Mouse (Mus musculus): Measurements from ENCODE around the gene Hrh3. TPM values are rescaled to one million over a fixed set of nuclear protein-coding genes. Genes with fewer than 3 reads are reported as not detected.
A peak's percentile ranks its signal among the peaks of the same experiment; 100 is the strongest.

Hrh3 gene
- polyA plus RNA-seq (2017; shearing (Covaris generic)): not detected

DNA sequence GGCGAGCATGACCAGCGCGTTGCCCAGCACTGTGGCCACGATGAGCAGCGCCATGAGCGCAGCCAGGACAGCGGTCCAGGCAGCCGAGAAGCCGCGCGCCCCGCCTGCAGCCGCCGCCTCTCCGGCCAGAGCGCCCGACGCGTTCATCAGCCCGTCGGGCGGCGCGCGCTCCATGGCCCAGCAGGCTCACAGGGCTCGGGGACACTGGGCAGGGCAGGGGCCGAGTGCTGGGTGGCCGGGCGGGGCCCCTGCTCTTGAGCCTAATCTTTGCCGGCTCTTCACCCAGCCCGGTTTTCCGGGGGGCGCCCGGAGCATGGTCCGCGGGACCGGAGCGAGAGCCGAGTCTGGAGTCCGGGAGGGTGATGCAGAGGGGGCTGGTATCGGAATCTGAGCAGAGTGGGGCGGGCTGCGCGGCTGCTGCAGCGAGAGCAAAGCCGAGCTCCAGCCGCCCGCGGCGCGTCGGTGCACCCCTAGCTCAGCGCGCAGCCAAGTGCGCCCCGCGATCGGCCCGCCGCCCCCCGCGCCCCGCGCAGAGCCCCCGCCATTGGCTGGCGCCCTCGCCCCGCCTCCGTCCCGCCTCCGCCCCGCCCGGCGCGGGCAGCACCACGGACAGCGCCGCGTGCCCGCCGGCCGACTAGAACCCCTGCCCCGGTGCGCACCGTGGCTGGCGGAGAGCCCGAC lies at the start of gene Hrh3:
Gene Hrh3, minus strand, starts transcription at position 511 of the 681 bp plus-strand sequence.
- no peak for ATAC-seq

DNA sequence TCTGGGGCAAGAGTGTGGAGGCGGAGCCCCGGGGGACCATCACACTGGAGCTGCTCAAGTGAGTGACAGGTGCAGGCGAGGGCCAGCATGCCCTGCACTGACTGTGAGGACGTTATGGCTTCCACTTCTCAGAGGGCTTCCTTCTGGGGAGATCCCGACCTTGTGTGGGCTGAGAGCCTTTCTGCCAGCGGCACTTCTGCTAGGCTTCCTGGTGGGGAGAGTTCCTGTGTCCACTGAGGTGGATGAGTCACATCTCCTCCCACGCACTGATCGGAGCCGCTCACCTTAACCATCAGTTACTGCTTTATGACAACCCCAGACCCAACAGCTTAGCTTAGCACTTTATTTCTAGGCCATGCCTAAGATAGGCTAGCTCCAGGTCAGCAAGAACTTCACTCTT lies 44.3 kb upstream of the Hrh3 start:
- no peak for ATAC-seq

DNA sequence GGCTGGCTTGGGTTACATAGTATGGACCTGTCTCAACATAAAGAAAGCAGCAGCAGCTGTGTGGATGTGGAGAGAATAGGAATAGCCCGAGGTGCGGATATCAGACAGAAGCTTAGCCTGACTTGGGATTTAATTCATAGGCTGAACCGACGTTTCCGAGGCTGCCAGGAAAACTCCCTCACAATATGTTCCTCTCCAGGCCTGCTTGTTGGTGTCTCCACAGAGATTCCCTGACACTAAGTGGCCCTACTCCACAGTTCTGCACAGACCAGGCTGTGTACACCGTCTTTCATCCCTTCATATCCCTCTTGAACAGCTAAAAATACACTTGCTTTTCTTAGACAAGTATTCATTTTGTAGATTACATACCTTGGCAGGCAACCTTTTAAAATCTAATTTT lies 43.1 kb upstream of the Hrh3 start:
- no peak for ATAC-seq

DNA sequence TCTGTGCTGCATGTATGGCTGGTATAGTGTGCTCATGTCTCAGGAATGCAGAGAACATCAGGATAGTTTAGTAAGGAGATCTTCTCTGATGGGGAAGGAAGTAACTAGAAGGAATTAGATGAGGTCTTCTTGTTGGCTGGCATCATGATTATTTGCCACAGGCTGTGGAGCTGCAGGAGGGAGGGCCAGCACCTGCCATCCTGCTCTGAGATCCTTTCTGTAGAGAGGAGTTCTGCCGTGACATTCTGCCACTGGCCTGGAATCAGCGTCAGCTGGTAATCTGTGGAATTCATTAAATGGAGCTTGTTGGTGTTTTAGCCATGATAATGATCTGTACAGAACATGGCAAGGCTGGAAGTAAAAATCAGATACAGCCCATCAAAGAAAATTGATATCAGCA lies 41.8 kb upstream of the Hrh3 start:
- ATAC-seq: no peak

DNA sequence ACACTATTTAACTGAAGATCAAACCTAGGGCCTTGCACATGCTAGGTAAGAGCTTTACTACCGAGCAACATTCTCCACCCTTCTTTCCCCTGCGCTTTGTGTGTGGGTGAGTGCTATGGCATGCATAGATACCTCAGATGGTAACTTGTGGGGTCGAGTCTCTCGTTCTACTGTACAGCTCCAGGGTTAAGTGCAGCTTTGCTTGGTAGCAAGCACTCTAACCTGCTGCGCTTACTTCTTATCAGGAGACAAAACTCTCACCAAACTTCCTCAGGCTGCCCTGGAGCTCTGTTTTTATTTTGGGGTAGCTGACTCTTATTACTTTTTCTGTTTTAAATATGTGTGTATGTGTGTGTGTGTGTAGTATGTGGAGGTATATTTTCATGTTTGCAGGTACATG lies 31.1 kb upstream of the Hrh3 start:
- no peak for ATAC-seq

DNA sequence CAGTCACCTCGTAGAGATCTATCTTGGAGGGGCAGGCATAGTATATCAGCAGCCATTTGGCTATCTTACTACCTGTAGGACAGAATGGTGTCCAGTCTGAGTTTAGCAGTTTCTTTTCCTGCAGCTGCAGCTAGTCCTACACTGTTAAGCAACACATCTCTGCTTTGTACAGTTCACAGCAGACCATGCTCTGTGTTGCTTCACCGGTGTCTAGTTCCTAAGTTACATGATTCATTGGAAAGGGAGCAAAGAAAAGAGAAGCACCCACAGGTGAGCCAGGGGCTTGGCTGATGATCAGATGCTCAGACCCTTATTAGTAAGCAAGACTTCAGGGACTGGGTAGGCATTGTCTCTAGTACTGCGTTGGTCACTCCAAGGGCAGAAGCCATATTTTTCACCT lies 29.6 kb upstream of the Hrh3 start:
- ATAC-seq: no peak

DNA sequence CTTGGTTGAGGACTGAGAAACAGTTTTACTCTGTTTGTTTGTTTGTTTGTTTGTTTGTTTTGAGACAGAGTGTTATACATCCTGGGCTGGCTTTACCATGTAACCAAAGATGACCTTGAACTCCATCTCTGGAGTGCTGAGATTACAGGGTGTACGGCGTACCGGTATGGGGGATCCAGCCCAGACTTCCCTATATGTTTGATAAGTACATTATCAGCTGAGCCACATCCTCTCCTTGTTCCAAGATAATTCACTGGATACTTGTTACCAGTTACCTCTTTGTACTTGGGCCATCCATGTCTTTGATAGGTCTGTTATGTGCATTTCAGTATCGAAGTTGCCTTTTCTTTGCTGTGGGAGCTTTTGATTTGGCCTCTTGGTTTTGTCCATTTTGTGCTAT lies 28.9 kb upstream of the Hrh3 start:
- no peak for ATAC-seq

DNA sequence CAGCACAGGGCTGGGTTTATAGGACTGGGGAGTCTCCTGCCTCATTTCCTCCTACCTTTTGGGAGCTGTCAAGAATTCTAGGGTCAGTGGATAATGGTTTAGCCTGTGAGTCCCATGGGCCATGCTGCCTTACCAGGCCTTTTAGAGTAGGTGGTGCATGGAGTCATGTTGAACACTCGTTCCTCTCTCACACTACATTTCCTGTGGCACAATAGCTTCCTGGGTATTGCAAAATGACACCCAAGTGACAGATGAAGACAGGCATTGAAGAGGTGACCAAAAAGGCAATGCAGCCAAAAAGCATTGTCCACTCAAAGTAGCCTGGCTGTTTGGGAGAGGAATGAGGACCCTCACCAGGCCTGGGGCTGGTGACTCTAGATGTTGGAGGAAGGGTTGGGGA lies 23.4 kb upstream of the Hrh3 start:
- no peak for ATAC-seq

DNA sequence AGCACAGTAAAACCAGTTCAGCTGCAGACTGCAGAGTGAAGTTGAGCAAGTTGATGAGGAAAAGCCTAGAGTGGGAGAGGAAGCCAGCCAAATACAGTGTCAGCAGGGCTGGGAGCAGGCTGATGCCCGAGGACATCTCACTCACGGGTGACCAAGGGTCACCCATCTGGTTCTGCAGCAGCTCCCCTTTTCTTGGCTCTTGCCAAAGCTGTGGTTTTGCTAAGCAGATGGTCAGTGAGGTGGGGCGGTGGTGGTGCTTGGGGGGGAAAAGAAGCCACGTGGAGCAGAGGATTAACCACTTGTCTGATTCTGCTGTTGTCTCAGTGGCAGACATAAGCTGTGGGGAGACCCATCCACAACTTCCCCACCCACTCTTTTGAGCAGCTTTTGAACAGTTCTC lies 21.9 kb upstream of the Hrh3 start:
- no peak for ATAC-seq

DNA sequence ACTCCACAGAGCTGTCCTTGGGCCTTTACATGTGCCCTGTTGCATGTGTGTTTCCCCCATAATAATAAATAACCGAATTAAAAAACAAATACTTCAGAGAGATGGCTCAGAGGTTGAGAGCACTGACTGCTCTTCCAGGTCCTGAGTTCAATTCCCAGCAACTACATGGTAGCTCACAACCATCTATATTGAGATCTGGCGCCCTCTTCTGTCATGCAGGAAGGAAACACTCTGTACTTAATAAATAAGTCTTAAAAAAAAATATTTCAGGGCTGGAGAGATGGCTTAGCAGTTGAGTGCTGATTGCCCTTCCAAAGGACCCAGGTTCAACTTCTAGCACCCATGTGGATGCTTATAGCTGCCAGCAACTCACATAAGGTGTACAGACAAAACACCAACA lies 19.9 kb upstream of the Hrh3 start:
- no peak for ATAC-seq

DNA sequence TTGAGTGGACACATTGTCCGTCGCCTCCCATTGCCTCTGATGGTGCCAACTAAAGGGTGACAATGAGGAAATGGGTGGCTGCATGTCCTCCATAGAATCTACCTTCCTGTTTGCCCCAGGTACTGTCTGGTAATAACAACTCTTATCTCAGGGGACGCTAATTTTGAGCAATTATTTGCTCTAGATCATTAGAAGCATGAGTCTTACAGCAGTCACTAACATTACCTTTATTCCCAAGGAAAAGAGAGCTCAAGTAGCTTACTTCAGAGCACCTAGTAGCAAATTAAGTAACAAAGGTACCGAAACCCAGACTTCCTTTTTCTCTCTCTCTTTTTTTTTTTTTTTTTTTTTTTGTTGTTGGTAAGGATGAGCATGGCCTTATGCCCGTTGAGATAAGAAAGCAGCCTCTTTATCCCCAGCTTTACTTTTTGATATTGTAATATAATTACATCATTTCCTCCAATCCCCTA lies 16.0 kb upstream of the Hrh3 start:
- no peak for ATAC-seq

DNA sequence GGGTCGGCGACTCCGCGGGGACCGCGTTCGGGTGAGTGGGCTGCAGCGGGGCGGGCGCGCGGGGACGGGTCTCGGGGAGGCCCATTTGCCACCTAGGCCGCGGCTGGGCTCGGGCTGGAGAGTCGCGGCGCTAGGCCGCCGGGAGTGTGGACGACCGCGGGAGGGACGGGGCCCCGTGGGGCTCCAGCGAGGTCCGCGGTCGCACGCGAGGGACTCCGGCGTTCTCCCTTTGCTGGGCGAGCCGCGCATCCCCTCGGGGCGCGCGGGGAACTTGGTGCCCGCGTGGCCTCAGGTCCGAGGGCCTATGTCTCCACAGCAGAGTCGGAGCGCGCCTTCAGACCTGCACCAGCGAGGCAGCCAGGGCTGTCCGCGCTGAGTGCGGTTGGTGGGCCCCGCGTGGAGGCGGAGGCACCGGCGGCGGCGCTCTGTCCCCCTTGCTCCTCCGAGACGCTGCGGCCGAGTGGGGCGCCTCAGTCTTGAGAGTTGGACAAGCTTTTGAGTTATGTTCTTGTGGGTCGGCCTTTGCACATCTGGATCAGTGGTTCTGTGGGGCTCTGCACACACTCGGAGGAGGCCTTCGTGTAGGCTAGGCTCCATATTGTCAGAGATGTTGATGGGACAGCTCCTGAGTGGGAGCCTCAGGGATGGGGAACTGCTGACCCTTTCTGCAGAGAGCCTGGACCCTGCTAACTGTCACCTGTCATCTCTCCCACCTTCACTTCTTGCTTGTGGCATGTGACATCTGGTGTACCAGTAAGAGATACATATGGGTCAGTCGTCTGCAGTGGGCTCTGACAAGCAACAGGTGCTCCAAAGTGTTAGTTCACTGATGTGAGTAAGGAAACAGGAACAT lies 15.4 kb upstream of the Hrh3 start:
- ATAC-seq: peak; percentile 2

DNA sequence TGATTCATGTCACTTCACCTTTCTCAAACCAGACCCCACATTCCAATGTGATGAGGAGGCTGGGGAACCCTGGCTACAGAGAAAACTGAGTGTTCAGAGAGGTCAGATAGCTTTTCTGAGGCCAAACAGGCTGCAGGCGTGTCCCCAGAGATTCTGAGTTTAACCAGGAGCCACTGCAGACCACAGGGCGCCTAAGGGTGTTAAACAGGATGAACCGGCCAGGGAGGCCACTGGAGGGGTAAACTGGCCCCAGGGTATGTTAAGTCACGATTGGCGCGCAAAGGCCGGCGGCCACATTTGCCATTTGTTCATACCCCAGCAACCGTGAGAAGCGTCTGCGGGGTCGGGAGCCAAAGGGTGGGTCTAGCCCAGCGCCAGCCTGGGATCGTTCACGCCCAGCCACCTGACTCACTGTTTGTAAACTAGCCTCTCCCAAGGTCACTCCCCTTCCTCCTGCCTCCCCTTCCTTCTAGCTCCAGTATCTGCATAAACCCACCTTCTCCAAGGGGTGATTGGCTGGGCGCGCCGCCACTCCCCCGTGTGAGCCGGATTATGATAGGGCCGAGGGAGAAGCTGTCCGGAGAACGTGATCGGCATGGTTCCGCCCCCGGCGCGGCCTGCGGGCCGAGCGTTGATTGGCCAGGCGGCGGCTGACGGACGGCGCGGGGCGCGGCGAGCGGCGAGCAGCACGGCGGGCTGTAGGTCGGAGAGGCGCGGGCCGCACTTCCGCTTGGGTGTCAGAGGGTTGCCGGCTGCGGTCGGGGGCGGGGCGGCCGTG lies 14.6 kb upstream of the Hrh3 start, which contains the start of gene Osbpl2:
Gene Osbpl2, plus strand, starts transcription at position 646 of the 778 bp plus-strand sequence.
- ATAC-seq: peak; percentile 97

DNA sequence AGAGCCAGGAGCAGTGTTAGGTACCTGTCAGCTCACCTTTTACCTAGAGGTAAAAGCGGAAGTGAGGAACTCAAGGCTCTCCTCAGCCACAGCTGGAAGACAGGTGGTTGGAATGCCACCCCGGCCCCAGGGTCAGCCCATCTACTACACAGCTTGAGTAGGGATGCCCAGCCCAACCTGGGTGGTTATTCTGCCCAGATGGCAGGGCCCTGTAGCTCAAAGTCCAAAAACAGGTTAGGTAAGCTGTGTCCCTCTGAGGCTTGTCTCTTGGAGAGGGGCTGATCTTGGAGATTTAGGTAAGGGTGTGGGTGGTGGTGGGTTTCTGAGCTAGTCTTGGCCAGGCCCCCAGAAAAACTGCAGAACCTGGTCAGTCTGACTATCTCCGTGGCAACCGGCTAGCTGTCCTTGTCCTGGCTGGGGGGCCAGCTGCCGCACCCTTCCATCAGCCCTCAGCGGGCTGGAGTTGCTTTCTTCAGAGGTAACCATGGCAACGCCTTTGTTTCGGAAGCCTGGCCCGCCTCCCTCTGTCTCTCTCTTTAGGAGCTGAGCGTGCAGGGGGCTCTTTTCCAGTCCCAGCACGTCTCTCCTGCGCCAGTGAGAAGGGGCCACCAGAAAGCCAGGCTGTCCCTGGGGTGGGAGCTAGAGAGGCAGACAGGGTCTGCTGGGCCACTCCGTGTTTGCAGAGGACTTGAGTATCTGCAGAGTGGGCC lies 13.4 kb upstream of the Hrh3 start:
- no peak for ATAC-seq

DNA sequence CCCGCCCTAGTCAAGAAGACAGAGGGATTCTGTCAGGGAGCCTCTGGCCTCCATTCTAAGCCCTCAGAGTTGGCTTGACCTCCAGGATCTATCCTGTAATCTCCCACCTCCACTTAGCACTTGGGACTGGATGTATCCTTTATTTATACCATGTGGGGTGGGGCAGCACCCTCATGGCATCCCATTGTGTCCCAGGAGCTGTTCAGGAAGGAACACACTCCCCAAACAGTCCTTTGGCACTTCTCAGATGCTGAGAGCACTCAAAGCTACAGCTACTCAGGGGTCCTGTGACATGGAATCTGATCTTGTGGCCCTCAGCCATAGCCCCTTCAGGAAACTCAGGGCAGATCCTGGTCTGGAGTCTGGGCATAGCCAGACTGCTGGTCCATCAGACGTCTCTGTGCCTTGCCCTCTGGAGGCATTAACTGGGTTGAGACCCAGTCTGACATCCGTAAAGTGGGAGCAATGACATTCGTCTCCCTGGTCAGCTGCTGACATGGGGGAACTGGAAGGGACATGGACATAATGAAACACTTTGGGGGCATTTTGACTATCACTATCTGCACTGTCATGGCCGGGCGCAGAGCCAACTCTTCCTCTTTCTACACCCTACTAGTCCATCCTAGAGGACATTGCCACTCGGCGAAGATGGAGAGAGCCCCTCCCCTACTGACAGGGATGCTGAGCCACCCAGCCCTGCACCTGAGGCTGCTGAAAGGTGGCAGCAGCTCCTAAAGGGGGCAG lies 12.6 kb upstream of the Hrh3 start:
- ATAC-seq: no peak

DNA sequence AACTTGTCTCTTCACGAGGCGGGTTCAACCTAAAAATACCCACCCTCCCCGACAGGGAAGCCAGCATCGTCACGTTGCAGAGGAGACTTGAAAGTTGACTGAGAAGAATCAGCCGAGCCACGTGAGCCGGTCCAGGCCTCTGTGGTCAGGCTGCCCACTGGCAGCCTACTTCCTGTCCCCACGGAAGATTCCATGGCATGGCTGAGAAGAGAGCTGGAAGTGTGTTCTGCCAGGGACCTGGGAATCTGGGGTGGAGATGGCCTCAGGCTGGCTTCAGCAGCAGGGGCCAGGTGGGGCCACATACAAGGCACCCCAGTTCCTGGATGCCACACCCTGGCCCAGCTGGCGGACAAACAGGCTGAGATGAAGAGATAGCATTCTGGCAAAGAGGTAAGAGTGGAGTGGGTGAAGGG lies 11.8 kb upstream of the Hrh3 start:
- no peak for ATAC-seq

DNA sequence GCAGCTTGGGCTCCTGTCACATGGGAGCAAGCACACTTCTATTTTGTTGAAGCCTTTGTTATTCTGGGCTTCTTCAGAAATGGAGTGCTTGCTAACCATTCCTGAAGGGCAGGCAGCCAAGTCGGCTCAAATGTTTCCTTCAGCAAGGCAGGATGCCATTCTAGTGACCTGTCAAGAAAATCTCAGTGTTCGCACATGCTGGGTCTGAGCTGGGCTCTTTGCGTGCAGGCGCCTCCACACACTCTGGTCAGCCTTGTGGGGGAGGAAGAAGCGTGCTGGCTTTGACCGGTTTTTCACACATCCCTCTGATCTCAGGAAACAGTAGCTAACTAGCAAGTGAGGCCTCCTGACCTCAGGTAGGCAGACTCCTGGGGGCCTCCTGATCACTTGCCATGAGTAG lies 11.0 kb upstream of the Hrh3 start:
- ATAC-seq: no peak

DNA sequence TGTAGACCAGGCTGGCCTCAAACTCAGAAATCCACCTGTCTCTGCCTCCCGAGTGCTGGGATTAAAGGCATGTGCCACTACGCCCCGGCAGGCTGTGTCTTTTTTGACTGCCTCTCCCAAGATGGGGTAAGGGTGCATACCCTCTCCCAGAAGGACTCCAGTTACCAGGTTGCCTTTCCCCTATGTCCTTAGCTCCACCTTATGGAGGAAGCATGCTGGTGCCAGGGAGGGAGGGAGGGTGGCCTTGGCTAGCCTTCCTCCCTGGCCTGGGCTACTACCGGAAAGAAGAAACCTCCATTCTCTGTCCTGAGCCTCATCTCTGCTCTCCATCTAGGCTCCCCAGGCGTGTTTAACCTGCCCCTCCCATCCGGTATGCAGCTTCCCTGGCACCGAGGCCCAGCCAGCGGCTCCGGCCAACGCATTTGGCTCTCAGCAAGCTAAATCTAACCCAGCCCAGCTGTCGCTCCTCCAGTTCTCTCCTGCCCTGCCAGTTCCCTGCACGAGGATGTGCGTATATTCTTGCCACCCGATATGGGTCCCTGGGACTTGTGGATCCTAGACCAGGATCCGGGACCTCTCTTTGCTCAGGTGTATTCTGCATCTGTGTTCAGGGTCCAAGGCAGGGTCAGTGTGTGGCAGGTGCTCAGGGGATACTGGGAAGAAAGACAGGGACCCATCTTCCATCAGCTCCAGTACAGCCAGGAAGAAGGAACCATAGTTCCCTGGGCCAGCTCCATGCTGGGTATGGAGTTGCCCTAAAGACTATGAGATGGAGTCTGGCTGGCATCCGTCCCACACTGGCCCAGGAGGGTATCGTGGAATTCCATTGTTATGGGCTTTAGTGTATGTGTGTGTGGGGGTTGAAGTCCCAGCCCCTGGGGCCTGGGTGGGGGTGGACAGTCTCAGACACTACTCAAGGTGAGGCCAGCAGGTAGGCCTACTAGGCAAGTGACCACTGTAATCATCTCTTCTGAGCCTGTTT lies 9.9 kb upstream of the Hrh3 start:
- ATAC-seq: no peak

DNA sequence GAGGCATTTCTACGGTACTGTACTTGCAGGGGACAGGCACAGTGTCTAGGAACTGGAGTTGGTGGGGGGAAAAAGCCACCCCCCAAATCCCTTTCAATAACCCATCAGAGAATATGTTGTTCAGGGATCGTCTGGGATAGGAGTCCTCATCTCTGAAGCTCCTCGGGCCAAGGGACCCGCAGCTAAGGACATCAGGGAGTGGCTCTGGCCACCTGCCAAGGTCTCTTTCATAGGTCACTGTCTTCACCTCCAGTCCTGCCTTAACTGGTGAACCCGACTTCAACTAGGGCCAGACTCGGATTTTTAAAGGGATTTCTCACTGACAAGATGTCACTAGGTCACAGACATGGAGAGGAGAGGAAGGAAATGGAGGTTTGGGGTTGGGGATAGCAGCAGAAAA lies 4.0 kb upstream of the Hrh3 start:
- no peak for ATAC-seq

DNA sequence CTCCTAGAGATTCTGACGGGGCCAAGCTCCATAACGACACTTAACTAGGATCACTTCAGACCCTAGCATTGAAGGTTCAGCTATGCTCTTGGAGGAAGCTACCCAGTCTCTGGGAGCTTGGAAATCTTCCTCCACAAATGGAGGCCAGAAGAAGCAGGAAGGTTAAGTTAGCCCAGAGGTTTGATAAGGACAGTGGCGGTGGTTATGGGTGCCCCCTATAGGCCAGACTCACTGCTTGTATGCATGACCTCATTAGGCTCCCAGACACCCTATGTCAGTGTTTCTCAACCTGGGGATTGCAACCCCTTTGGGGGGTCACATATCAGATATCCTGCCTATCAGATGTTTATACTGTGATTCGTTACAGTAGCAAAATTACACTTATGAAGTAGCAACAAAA lies 2.8 kb upstream of the Hrh3 start:
- ATAC-seq: no peak
